Comparison of ENCODE assay signal across 8 mouse cellular contexts in genomic region chr9:21166516-21166915, GRCm38 (mm10). TPM values are rescaled to one million over a fixed set of nuclear protein-coding genes. Genes with fewer than 3 reads are reported as not detected.
DNase-seq lines count a peak whose midpoint lies in the region; ATAC-seq and TF ChIP-seq lines count a peak whose summit lies in the region.

No protein-coding gene starts in this region.

- H3K4me3 ChIP-seq in layer of hippocampus, adult 2 months: peak overlapping the region; percentile 80
- H3K4me3 ChIP-seq in embryonic facial prominence, embryonic 14.5 days (ENCODE audit: low read depth, low read length): peak overlapping the region; percentile 56
- H3K4me3 ChIP-seq in intestine, embryonic 16.5 days (ENCODE audit: low read length): peak overlapping the region; percentile 57
- peak overlapping the region; percentile 45 for H3K4me3 ChIP-seq in neural tube, embryonic 13.5 days

- ATAC-seq in embryonic facial prominence, embryonic 14.5 days (ENCODE audit: low read depth): no peak
- ATAC-seq in intestine, embryonic 16.5 days: no peak
- ATAC-seq in neural tube, embryonic 13.5 days (ENCODE audit: low read depth): no peak

- 24% methylated on average over 3 of the region's 3 CpGs for WGBS in embryonic facial prominence, embryonic 14.5 days
- 33% methylated on average over 3 of the region's 3 CpGs for WGBS in intestine, embryonic 16.5 days
- WGBS in neural tube, embryonic 13.5 days: 35% methylated on average over 3 of the region's 3 CpGs

- H3K4me2 ChIP-seq in embryonic facial prominence, embryonic 14.5 days (ENCODE audit: low read depth, low read length): peak overlapping the region; percentile 97
- H3K4me2 ChIP-seq in intestine, embryonic 16.5 days (ENCODE audit: low read depth, low read length): peak overlapping the region; percentile 88
- H3K4me2 ChIP-seq in neural tube, embryonic 13.5 days: peak overlapping the region; percentile 67

- no peak for DNase-seq in layer of hippocampus, adult 2 months (ENCODE audit: low spot score in 2 of 2)
- no peak for DNase-seq in layer of hippocampus, postnatal 14 days (ENCODE audit: low spot score in 2 of 2)
- DNase-seq in embryonic facial prominence, embryonic 14.5 days (ENCODE audit: low spot score): no peak
- no peak for DNase-seq in embryo, embryonic 10 days (ENCODE audit: low spot score)
- DNase-seq in spleen, postnatal 14 days (ENCODE audit: low spot score in 2 of 2): no peak
- no peak for DNase-seq in cerebellum, postnatal 4 days (ENCODE audit: low spot score in 2 of 2)

- H3K27ac ChIP-seq in layer of hippocampus, adult 2 months: peak overlapping the region; percentile 96
- H3K27ac ChIP-seq in embryonic facial prominence, embryonic 14.5 days (replicated peaks; ENCODE audit: low read depth, low read length): no peak overlapping the region
- H3K27ac ChIP-seq in intestine, embryonic 16.5 days (ENCODE audit: low read length): no peak overlapping the region
- no peak overlapping the region for H3K27ac ChIP-seq in neural tube, embryonic 13.5 days (replicated peaks)

- H3K36me3 ChIP-seq in embryonic facial prominence, embryonic 14.5 days (ENCODE audit: control insufficient read depth, insufficient read depth, low read length): no peaks in the 10 kb centered on the region
- H3K36me3 ChIP-seq in intestine, embryonic 16.5 days (ENCODE audit: control insufficient read depth, insufficient read depth, low read length): no peaks in the 10 kb centered on the region
- no peaks in the 10 kb centered on the region for H3K36me3 ChIP-seq in neural tube, embryonic 13.5 days

- H3K9ac ChIP-seq in embryonic facial prominence, embryonic 14.5 days (ENCODE audit: low read depth, low read length): peak overlapping the region; percentile 59
- peak overlapping the region; percentile 67; the same call in 1 of the 2 replicates for H3K9ac ChIP-seq in intestine, embryonic 16.5 days (ENCODE audit: low read depth, low read length)
- H3K9ac ChIP-seq in neural tube, embryonic 13.5 days: peak overlapping the region; percentile 70; the same call in 1 of the 2 replicates

- peaks cover 51% of the 10 kb centered on the region for H3K27me3 ChIP-seq in embryonic facial prominence, embryonic 14.5 days (replicated peaks; ENCODE audit: control insufficient read depth, insufficient read depth, low read length)
- peaks cover 46% of the 10 kb centered on the region for H3K27me3 ChIP-seq in intestine, embryonic 16.5 days (replicated peaks; ENCODE audit: control insufficient read depth, insufficient read depth, low read length)
- peaks cover 65% of the 10 kb centered on the region for H3K27me3 ChIP-seq in neural tube, embryonic 13.5 days

- no peak for TF ChIP-seq CTCF in layer of hippocampus, adult 2 months (conservative IDR thresholded peaks at IDR 0.05)

- no peaks in the 10 kb centered on the region for H3K9me3 ChIP-seq in embryonic facial prominence, embryonic 14.5 days (ENCODE audit: control insufficient read depth, low read length)
- H3K9me3 ChIP-seq in intestine, embryonic 16.5 days (ENCODE audit: control insufficient read depth, low read length): no peaks in the 10 kb centered on the region
- no peaks in the 10 kb centered on the region for H3K9me3 ChIP-seq in neural tube, embryonic 13.5 days

- peaks cover 31% of the 10 kb centered on the region for H3K4me1 ChIP-seq in embryonic facial prominence, embryonic 14.5 days (ENCODE audit: control insufficient read depth, insufficient read depth, low read length)
- peaks cover 33% of the 10 kb centered on the region for H3K4me1 ChIP-seq in intestine, embryonic 16.5 days (ENCODE audit: control insufficient read depth, insufficient read depth, low read length)
- peaks cover 52% of the 10 kb centered on the region for H3K4me1 ChIP-seq in neural tube, embryonic 13.5 days (replicated peaks)

RNA-seq across cellular contexts. Expression of gene Pde4a, which starts 1.0 kb away (rescaled TPM):
- total RNA-seq in layer of hippocampus, adult 2 months (2021): 10 to 100 TPM; 86.6 to 89.3 TPM
- 10 to 100 TPM; 63.8 to 69.9 TPM for total RNA-seq in layer of hippocampus, postnatal 14 days (2021)
- 6.2 and 6.9 TPM in 2 replicates for polyA plus RNA-seq in embryonic facial prominence, embryonic 14.5 days (2014; fragmentation: Nextera tagmentation; extraction: Ambion mirVana)
- polyA plus RNA-seq in intestine, embryonic 16.5 days (2015; fragmentation: Nextera tagmentation; extraction: Ambion mirVana): 6.2 and 7.8 TPM in 2 replicates
- 17.5 and 18.9 TPM in 2 replicates for polyA plus RNA-seq in neural tube, embryonic 13.5 days (2015; fragmentation: Nextera tagmentation; extraction: Ambion mirVana)

RNA-seq across cellular contexts. Expression of gene Cdc37, which starts 16.7 kb away (rescaled TPM):
- total RNA-seq in layer of hippocampus, adult 2 months (2021): 100 to 1,000 TPM; 144 to 150 TPM
- 100 to 1,000 TPM; 129 to 136 TPM for total RNA-seq in layer of hippocampus, postnatal 14 days (2021)
- 259 and 298 TPM in 2 replicates for polyA plus RNA-seq in embryonic facial prominence, embryonic 14.5 days (2014; fragmentation: Nextera tagmentation; extraction: Ambion mirVana)
- polyA plus RNA-seq in intestine, embryonic 16.5 days (2015; fragmentation: Nextera tagmentation; extraction: Ambion mirVana): 247 and 261 TPM in 2 replicates
- 228 and 273 TPM in 2 replicates for polyA plus RNA-seq in neural tube, embryonic 13.5 days (2015; fragmentation: Nextera tagmentation; extraction: Ambion mirVana)

RNA-seq across cellular contexts. Expression of gene Tyk2, which starts 35.5 kb away (rescaled TPM):
- total RNA-seq in layer of hippocampus, adult 2 months (2021): 10 to 100 TPM; 16.8 to 21.5 TPM
- 10 to 100 TPM; 14.2 to 14.3 TPM for total RNA-seq in layer of hippocampus, postnatal 14 days (2021)
- 9.8 and 11.6 TPM in 2 replicates for polyA plus RNA-seq in embryonic facial prominence, embryonic 14.5 days (2014; fragmentation: Nextera tagmentation; extraction: Ambion mirVana)
- 17.0 and 18.1 TPM in 2 replicates for polyA plus RNA-seq in intestine, embryonic 16.5 days (2015; fragmentation: Nextera tagmentation; extraction: Ambion mirVana)
- 11.7 TPM in 2 replicates for polyA plus RNA-seq in neural tube, embryonic 13.5 days (2015; fragmentation: Nextera tagmentation; extraction: Ambion mirVana)
